Mouse (Mus musculus) T-cell, adult 2 months (primary cell): ENCODE data around the gene Tmem161a.

Experiments used
- DNase-seq: peaks from one replicate; pipeline ENCODE4 v3.0.0; 2022; ENCODE audit warnings: low spot score

Gene Tmem161a

GRCm38 (mm10) chr8:70160015-70160414 lies 12.1 kb upstream of the Tmem161a start:
- peak; percentile 30 for DNase-seq

- DNase-seq = no peak
Measured at GRCm38 (mm10) chr8:70163316-70163715, 8.8 kb upstream of the Tmem161a start.

- DNase-seq = peak; percentile 74
Measured at GRCm38 (mm10) chr8:70166504-70167110, 5.5 kb upstream of the Tmem161a start.

- no peak for DNase-seq
Measured at GRCm38 (mm10) chr8:70170116-70170515, 2.0 kb upstream of the Tmem161a start.

GRCm38 (mm10) chr8:70170748-70171147 lies 1.4 kb upstream of the Tmem161a start:
- DNase-seq = no peak

- no peak for DNase-seq
Measured at GRCm38 (mm10) chr8:70171240-70171639, 916 bp upstream of the Tmem161a start.

GRCm38 (mm10) chr8:70173320-70173719 lies 1.2 kb downstream of the Tmem161a start:
- DNase-seq = no peak

GRCm38 (mm10) chr8:70174079-70174478 lies 1.9 kb downstream of the Tmem161a start:
- DNase-seq = no peak

GRCm38 (mm10) chr8:70178231-70178630 lies 6.1 kb downstream of the Tmem161a start:
- no peak for DNase-seq

- DNase-seq = no peak
Measured at GRCm38 (mm10) chr8:70179082-70179481, 6.9 kb downstream of the Tmem161a start.

GRCm38 (mm10) chr8:70181212-70181902 lies 9.2 kb downstream of the Tmem161a start:
- DNase-seq = no peak

- DNase-seq = no peak
Measured at GRCm38 (mm10) chr8:70181903-70182252, 9.7 kb downstream of the Tmem161a start.

GRCm38 (mm10) chr8:70183194-70183593 lies 11.0 kb downstream of the Tmem161a start:
- DNase-seq = no peak

- DNase-seq = no peak
Measured at GRCm38 (mm10) chr8:70188707-70189106, 16.6 kb downstream of the Tmem161a start.

- DNase-seq = no peak
Measured at GRCm38 (mm10) chr8:70193238-70193637, 21.1 kb downstream of the Tmem161a start.

- no peak for DNase-seq
Measured at GRCm38 (mm10) chr8:70194191-70194590, 22.0 kb downstream of the Tmem161a start.

GRCm38 (mm10) chr8:70195762-70196161 lies 23.6 kb downstream of the Tmem161a start:
- DNase-seq = no peak

- DNase-seq = no peak
Measured at GRCm38 (mm10) chr8:70197603-70198002, 25.4 kb downstream of the Tmem161a start.

- peak; percentile 10 for DNase-seq
Measured at GRCm38 (mm10) chr8:70200098-70200681, 28.0 kb downstream of the Tmem161a start.

GRCm38 (mm10) chr8:70201417-70201816 lies 29.3 kb downstream of the Tmem161a start:
- DNase-seq = no peak

- DNase-seq = no peak
Measured at GRCm38 (mm10) chr8:70203072-70203471, 30.9 kb downstream of the Tmem161a start.

GRCm38 (mm10) chr8:70204757-70205156 lies 32.6 kb downstream of the Tmem161a start:
- no peak for DNase-seq

GRCm38 (mm10) chr8:70208130-70208529 lies 36.0 kb downstream of the Tmem161a start:
- no peak for DNase-seq

GRCm38 (mm10) chr8:70210538-70210937 lies 38.4 kb downstream of the Tmem161a start:
- no peak for DNase-seq
